Mouse (Mus musculus): Measurements from ENCODE around the gene Adamts5. TPM values are rescaled to one million over a fixed set of nuclear protein-coding genes. Genes with fewer than 3 reads are reported as not detected.

Adamts5 gene
- polyA plus RNA-seq (2015; fragmentation: Illumina TruSeq; extraction: RNeasy Lipid Tissue Mini Kit (QIAGEN cat#74804); ENCODE audit: low read depth, low replicate concordance), result 0.80 TPM

GRCm38 (mm10) chr16:85901581-85901910 is at the start of gene Adamts5:
Gene Adamts5, minus strand, starts transcription at chr16:85901828.

Other genes starting within 250 kb of the Adamts5 start
- 5.9 TPM for gene Adamts1, start 98.7 kb downstream of the Adamts5 start, polyA plus RNA-seq (2015; fragmentation: Illumina TruSeq; extraction: RNeasy Lipid Tissue Mini Kit (QIAGEN cat#74804); ENCODE audit: low read depth, low replicate concordance)

All from brain, adult 10 weeks (tissue).